Mouse (Mus musculus) left cerebral cortex, postnatal 4 days (tissue): ENCODE data around the gene Erich6. TPM values are rescaled to one million over a fixed set of nuclear protein-coding genes. Genes with fewer than 3 reads are reported as not detected.
"Not testable (repeated sequence)": the region's sequence is repeated elsewhere in the genome, so short reads cannot be mapped to it uniquely, and the experiment has no call there.

Experiments
- DNase-seq: peaks from one replicate; pipeline ENCODE4 v3.0.0-alpha.2; 2022
- intact Hi-C: fragments of 180-260 bp; cut with DNase I; formaldehyde crosslinking; loops from one replicate; pipeline ENCODE4 v1.15.1; 2025
- total RNA-seq, 2 experiments: library from RNA; stranded (reverse); gene quantifications; 2 replicates each; pipeline ENCODE4 v1.2.3; 2021

The Erich6 gene
- total RNA-seq, 2 experiments from 2014 or later = 0.56 to 0.72 TPM

GRCm38 (mm10) chr3:58650328-58650727, 13.3 kb upstream of the Erich6 start:
- intact Hi-C loops = no loop called here
- DNase-seq = no peak

GRCm38 (mm10) chr3:58647179-58647578, 10.2 kb upstream of the Erich6 start:
- intact Hi-C loops = no loop called here
- DNase-seq = no peak

GRCm38 (mm10) chr3:58646180-58646579, 9.2 kb upstream of the Erich6 start:
- intact Hi-C loops = no loop called here
- DNase-seq = no peak

GRCm38 (mm10) chr3:58631693-58632092, 5.3 kb downstream of the Erich6 start:
- intact Hi-C loops = no loop called here
- DNase-seq = no peak

GRCm38 (mm10) chr3:58624981-58625380, 12.0 kb downstream of the Erich6 start:
- intact Hi-C loops = no loop called here

GRCm38 (mm10) chr3:58622665-58623394, 14.2 kb downstream of the Erich6 start:
- no peak for DNase-seq
- intact Hi-C loops = no loop called here

More at GRCm38 (mm10) chr3:58624981-58625380, 12.0 kb downstream of the Erich6 start:
- DNase-seq = no peak

- no peak for DNase-seq
- intact Hi-C loops = no loop called here
These were observed 15.9 kb downstream of the Erich6 start for GRCm38 (mm10) chr3:58621066-58621465.

GRCm38 (mm10) chr3:58609985-58610384, 27.0 kb downstream of the Erich6 start:
- DNase-seq = no peak
- intact Hi-C loops = no loop called here

GRCm38 (mm10) chr3:58608506-58608905, 28.5 kb downstream of the Erich6 start:
- intact Hi-C loops = no loop called here
- no peak for DNase-seq

GRCm38 (mm10) chr3:58593623-58594022, 43.4 kb downstream of the Erich6 start:
- intact Hi-C loops = no loop called here
- no peak for DNase-seq

GRCm38 (mm10) chr3:58592666-58593065, 44.3 kb downstream of the Erich6 start:
- DNase-seq, intact Hi-C loops: not testable (repeated sequence)

- DNase-seq, intact Hi-C loops: not testable (repeated sequence)
These were observed 46.5 kb downstream of the Erich6 start for GRCm38 (mm10) chr3:58590544-58590943.

- DNase-seq = no peak
These were observed 54.1 kb downstream of the Erich6 start for GRCm38 (mm10) chr3:58582788-58583426.

GRCm38 (mm10) chr3:58582297-58582696, 54.7 kb downstream of the Erich6 start:
- intact Hi-C loops = no loop called here

More at GRCm38 (mm10) chr3:58582788-58583426, 54.1 kb downstream of the Erich6 start:
- intact Hi-C loops = no loop called here

GRCm38 (mm10) chr3:58581530-58581929, 55.5 kb downstream of the Erich6 start:
- intact Hi-C loops = no loop called here
- DNase-seq = no peak

More at GRCm38 (mm10) chr3:58582297-58582696, 54.7 kb downstream of the Erich6 start:
- DNase-seq = no peak

GRCm38 (mm10) chr3:58577506-58578050, 59.4 kb downstream of the Erich6 start:
- intact Hi-C loops = no loop called here
- no peak for DNase-seq

GRCm38 (mm10) chr3:58577067-58577503, 59.9 kb downstream of the Erich6 start:
- peak; percentile 47 for DNase-seq
- intact Hi-C loops = no loop called here

GRCm38 (mm10) chr3:58576137-58577066, 60.6 kb downstream of the Erich6 start, which contains the start of gene Selenot:
Selenot (plus strand) TSS chr3:58576636.
- intact Hi-C loops = no loop called here
- peak; percentile 98 for DNase-seq

GRCm38 (mm10) chr3:58570821-58571220, 66.2 kb downstream of the Erich6 start:
- no peak for DNase-seq
- intact Hi-C loops = no loop called here
